Mouse (Mus musculus): ENCODE measurements at regions not wholly inside any gene's neighbourhood (a gene's known extent, or its start where the extent isn't known, plus 50 kb on each side); places are given as distances from the start of the nearest gene placed in this dataset.

GRCm38 (mm10) chrX:112801113-112801512 is 102.7 kb upstream of the Pof1b start:
- TF ChIP-seq CTCF (IDR thresholded peaks at IDR 0.05; ENCODE audit: low read depth) (no peak), EP300 (optimal IDR thresholded peaks at IDR 0.05) (no peak)
